Mouse (Mus musculus) testis, adult 2 months (tissue): ENCODE measurements around the gene Tenm4.

ENCODE experiments used
- CTCF ChIP-seq: fragments of 200-500 bp; IDR thresholded peaks from 2 replicates; pipeline ENCODE4 v1.5.1; 2012; ENCODE audit warnings: low read depth, mild to moderate bottlenecking, inconsistent platforms, low read length, moderate library complexity; ENCODE audit not compliant: control insufficient read depth, insufficient read depth, insufficient replicate concordance
- POLR2A ChIP-seq: fragments of 200-500 bp; IDR thresholded peaks from 2 replicates; pipeline ENCODE4 v1.6.1; 2012; ENCODE audit warnings: low read depth, mild to moderate bottlenecking, inconsistent platforms, low read length, moderate library complexity; ENCODE audit not compliant: control insufficient read depth

- TF ChIP-seq POLR2A (no peak), CTCF (no peak)
These were observed 473.1 kb downstream of the Tenm4 start for GRCm38 (mm10) chr7:96644205-96644531.
